Mouse (Mus musculus) liver, adult 2 months (tissue): ENCODE data around the gene Fkbp11. TPM values are rescaled to one million over a fixed set of nuclear protein-coding genes. Genes with fewer than 3 reads are reported as not detected.

Experiments
- DNase-seq: peaks from one replicate; pipeline ENCODE4 v3.0.0-alpha.2; 2011; ENCODE audit warnings: low read depth, low spot score; ENCODE audit errors: extremely low read depth
- H3K27ac ChIP-seq: fragments of 200-500 bp; replicated peaks from 2 replicates; pipeline ENCODE4 v1.5.1; 2012; ENCODE audit warnings: low read depth, mild to moderate bottlenecking, control low read depth, inconsistent platforms, low read length; ENCODE audit not compliant: insufficient read depth
- H3K27me3 ChIP-seq: fragments of 200-500 bp; 2 replicates; pipeline ENCODE4 v1.6.1; 2012; ENCODE audit warnings: mild to moderate bottlenecking, moderate library complexity, low read length, inconsistent platforms; ENCODE audit not compliant: control insufficient read depth, insufficient read depth
- H3K36me3 ChIP-seq: fragments of 200-500 bp; 2 replicates; pipeline ENCODE4 v1.6.1; 2012; ENCODE audit warnings: low read length, inconsistent platforms; ENCODE audit not compliant: control insufficient read depth, insufficient read depth
- H3K4me1 ChIP-seq: fragments of 200-500 bp; 2 replicates; pipeline ENCODE4 v1.6.1; 2011; ENCODE audit warnings: low read length; ENCODE audit not compliant: control insufficient read depth, insufficient read depth
- H3K4me3 ChIP-seq: fragments of 200-500 bp; 2 replicates; pipeline ENCODE4 v1.5.1; 2011; ENCODE audit warnings: low read depth, mild to moderate bottlenecking, control low read depth, low read length, moderate library complexity; ENCODE audit not compliant: insufficient read depth
- H3K79me2 ChIP-seq: fragments of 200-500 bp; 2 replicates; pipeline ENCODE4 v1.6.1; 2012; ENCODE audit warnings: inconsistent platforms, mild to moderate bottlenecking, low read length, moderate library complexity; ENCODE audit not compliant: control insufficient read depth, insufficient read depth
- H3K9ac ChIP-seq: fragments of 200-500 bp; 2 replicates; pipeline ENCODE4 v1.6.1; 2012; ENCODE audit warnings: low read depth, mild to moderate bottlenecking, control low read depth, inconsistent platforms, low read length
- CTCF ChIP-seq: fragments of 200-500 bp; IDR thresholded peaks from 2 replicates; pipeline ENCODE4 v1.5.1; 2011; ENCODE audit warnings: low read depth, low read length, control low read depth
- POLR2A ChIP-seq: fragments of 200-500 bp; IDR thresholded peaks from 2 replicates; pipeline ENCODE4 v1.6.1; 2011; ENCODE audit warnings: low read length, control low read depth; ENCODE audit not compliant: insufficient read depth; ENCODE audit errors: extremely low read depth
- WGBS: fragments of 180-500 bp; shearing (Covaris S2); methylation state at CpG from one replicate; pipeline ENCODE4 v1.1.7; 2018; 5-methylcytosine and 5-hydroxymethylcytosine counted together
- polyA plus RNA-seq: library from polyadenylated mRNA; depleted of rRNA; stranded (reverse); fragments of >200 nt; gene quantifications from 2 replicates; pipeline ENCODE4 v1.2.3, GENCODE M21; 2012
- total RNA-seq: library from RNA; depleted of rRNA; stranded (reverse); fragments of >200 nt; gene quantifications from 2 replicates; pipeline ENCODE4 v1.2.3, GENCODE M21; 2014

Fkbp11 gene
- total and polyA plus RNA-seq, 2 experiments: 22.4 TPM

GRCm38 (mm10) chr15:98699190-98700105, 28.6 kb downstream of the Fkbp11 start:
- no peak for TF ChIP-seq POLR2A
- peak; percentile 86 for TF ChIP-seq CTCF
- peak; percentile 39 for DNase-seq
- no peak overlapping the region for H3K4me3 ChIP-seq

GRCm38 (mm10) chr15:98696216-98696615, 31.8 kb downstream of the Fkbp11 start:
- 0 out of 2 replicates have a peak, but pooled peaks cover 2% of the 10 kb centered on the region for H3K27me3 ChIP-seq
- H3K4me3 ChIP-seq: no peak overlapping the region
- peaks cover 17% of the 10 kb centered on the region for H3K4me1 ChIP-seq
- peak overlapping the region; percentile 12; the same call in 1 of the 2 replicates for H3K27ac ChIP-seq
- H3K9ac ChIP-seq: no peak overlapping the region
- TF ChIP-seq POLR2A (no peak), CTCF (no peak)
- DNase-seq: no peak
- no peaks in the 10 kb centered on the region for H3K79me2 ChIP-seq
- no peaks in the 10 kb centered on the region for H3K36me3 ChIP-seq
- WGBS: 50% methylated on average over 8 of the region's 8 CpGs

More at GRCm38 (mm10) chr15:98699190-98700105, 28.6 kb downstream of the Fkbp11 start:
- no peaks in the 10 kb centered on the region for H3K79me2 ChIP-seq
- H3K27me3 ChIP-seq: 0 out of 2 replicates have a peak, but pooled peaks cover 2% of the 10 kb centered on the region
- WGBS: 8% methylated on average over 40 of the region's 40 CpGs
- no peaks in the 10 kb centered on the region for H3K36me3 ChIP-seq
- H3K27ac ChIP-seq: no peak overlapping the region
- H3K4me1 ChIP-seq: peaks cover 9% of the 10 kb centered on the region
- H3K9ac ChIP-seq: no peak overlapping the region

GRCm38 (mm10) chr15:98695726-98696125, 32.3 kb downstream of the Fkbp11 start:
- peaks cover 17% of the 10 kb centered on the region for H3K4me1 ChIP-seq
- H3K36me3 ChIP-seq: no peaks in the 10 kb centered on the region
- DNase-seq: peak; percentile 99
- no peak overlapping the region for H3K4me3 ChIP-seq
- H3K27ac ChIP-seq: peak overlapping the region; percentile 12; the same call in 1 of the 2 replicates
- no peak overlapping the region for H3K9ac ChIP-seq
- TF ChIP-seq CTCF: no peak
- TF ChIP-seq POLR2A: no peak
- H3K79me2 ChIP-seq: no peaks in the 10 kb centered on the region
- 7% methylated on average over 9 of the region's 9 CpGs for WGBS
- H3K27me3 ChIP-seq: 0 out of 2 replicates have a peak, but pooled peaks cover 2% of the 10 kb centered on the region

DNA sequence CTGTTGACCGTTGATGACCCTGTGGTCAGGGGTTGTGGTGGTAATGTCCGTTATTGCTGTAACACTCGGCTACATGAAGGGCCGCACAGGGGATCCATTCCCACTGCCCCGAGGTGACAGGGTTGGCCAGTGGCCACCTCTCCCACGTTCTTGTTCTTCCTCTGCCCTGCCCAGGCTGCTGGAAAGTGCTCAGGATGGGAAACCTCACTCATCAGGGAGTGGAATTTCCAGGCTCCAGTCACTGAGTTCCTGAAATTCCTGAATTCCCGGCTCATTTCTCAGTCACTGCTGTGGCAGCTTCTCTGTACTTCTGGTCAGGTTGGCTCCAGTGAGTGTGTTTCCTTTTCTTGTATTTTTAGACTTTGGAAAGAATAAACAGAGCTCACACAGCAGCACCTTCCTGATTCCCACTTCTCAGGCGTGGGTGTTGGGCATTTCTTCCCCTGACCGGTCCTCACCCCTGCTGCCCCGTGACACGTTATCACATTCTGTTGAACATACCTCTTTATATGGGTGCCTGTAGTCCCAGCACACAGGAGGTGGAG, 35.8 kb downstream of the Fkbp11 start:
- 6% methylated on average over 11 of the region's 11 CpGs for WGBS
- H3K27me3 ChIP-seq: no peaks in the 10 kb centered on the region
- H3K9ac ChIP-seq: no peak overlapping the region
- H3K4me3 ChIP-seq: no peak overlapping the region
- no peak for TF ChIP-seq POLR2A
- no peak for TF ChIP-seq CTCF
- H3K27ac ChIP-seq: peak overlapping the region; percentile 49
- no peaks in the 10 kb centered on the region for H3K36me3 ChIP-seq
- H3K4me1 ChIP-seq: peaks cover 14% of the 10 kb centered on the region
- no peaks in the 10 kb centered on the region for H3K79me2 ChIP-seq
- peak; percentile 69 for DNase-seq

DNA sequence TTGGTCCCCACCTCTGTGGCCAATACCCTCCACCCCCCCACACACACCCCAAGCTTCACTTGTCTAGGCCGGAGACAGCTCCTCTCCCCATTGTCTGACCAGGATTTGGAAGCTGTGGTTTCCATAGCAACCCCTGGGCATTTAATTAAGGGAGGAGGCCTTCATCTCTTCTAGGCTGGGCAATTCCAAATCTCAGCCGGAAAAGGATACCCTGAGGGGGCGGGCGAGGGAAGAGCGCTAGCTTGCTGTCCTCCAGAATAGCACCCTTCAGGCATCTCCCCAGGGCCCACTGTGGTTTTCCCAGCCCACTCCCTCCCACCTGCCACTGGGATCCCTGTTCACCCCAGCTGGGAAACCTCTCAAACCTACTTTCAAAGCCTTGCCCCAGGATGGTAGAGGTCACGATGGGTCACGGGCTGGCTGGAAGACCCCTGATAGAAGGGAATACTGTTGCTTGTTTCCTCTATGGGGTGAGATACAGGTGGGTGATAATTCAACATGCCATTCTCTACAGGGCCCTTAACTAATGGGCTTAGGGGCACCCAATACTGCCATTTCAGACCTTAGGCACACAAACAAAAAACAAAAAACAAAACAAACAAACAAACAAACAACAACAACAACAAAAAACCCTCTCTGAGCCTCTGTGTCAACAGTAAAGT, 36.4 kb downstream of the Fkbp11 start:
- H3K27ac ChIP-seq: no peak overlapping the region

More for the DNA sequence above, 36.4 kb downstream of the Fkbp11 start:
- H3K4me3 ChIP-seq: no peak overlapping the region
- H3K9ac ChIP-seq: no peak overlapping the region
- no peaks in the 10 kb centered on the region for H3K36me3 ChIP-seq
- WGBS: 91% methylated on average over 7 of the region's 7 CpGs
- H3K4me1 ChIP-seq: peaks cover 14% of the 10 kb centered on the region
- DNase-seq: no peak
- no peaks in the 10 kb centered on the region for H3K79me2 ChIP-seq
- TF ChIP-seq POLR2A (no peak), CTCF (no peak)
- H3K27me3 ChIP-seq: no peaks in the 10 kb centered on the region
